Mouse (Mus musculus) stomach, postnatal 0 days (tissue): ENCODE results near the gene Pced1a.

Experiments
- CTCF ChIP-seq: IDR thresholded peaks from 2 replicates; pipeline ENCODE4 v1.5.1; 2016; ENCODE audit warnings: antibody characterized with exemption, low read depth, mild to moderate bottlenecking, moderate library complexity
- EP300 ChIP-seq: optimal IDR thresholded peaks from 2 replicates; pipeline ENCODE3; 2016; ENCODE audit warnings: antibody characterized with exemption

DNA sequence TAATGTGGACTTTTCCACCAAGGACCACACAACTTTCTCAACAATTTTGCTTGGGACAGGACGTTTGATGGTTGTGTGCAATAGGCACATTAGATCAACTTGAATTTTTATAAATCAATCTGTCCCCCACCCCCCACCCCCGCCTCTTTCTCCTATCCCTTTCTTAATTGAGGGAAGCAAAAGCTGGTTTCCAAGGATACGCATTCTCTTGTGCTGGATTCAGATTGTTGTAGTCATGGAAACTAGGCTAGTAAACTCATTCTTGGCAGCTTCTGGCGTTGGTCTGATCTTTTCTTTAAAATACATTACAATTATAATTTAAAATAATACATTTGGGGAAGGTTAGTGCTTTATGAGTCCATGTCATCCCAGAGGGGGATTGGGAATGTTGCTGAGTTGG is 44.9 kb upstream of the Pced1a start:
- TF ChIP-seq CTCF (no peak), EP300 (no peak)
